ENCODE assay signal across 8 mouse cellular contexts in genomic region chr9:56075264-56075663, GRCm38 (mm10). TPM values are rescaled to one million over a fixed set of nuclear protein-coding genes. Genes with fewer than 3 reads are reported as not detected.
DNase-seq lines count a peak whose midpoint lies in the region; ATAC-seq and TF ChIP-seq lines count a peak whose summit lies in the region.

No protein-coding gene starts in this region.

- peak; percentile 62 for DNase-seq in brain, embryonic 18.5 days (ENCODE audit: low read depth, low spot score)
- peak; percentile 59 for DNase-seq in forebrain, embryonic 10.5 days (ENCODE audit: extremely low spot score, low spot score)
- peak; percentile 80 for DNase-seq in kidney, postnatal 10 days
- DNase-seq in liver, embryonic 13.5 days: peak; percentile 19

- peak; percentile 73 for TF ChIP-seq CTCF in ES-Bruce4 (IDR thresholded peaks at IDR 0.05; ENCODE audit: low read depth, low read length)
- peak; percentile 78; the same call in 1 of the 2 replicates for TF ChIP-seq CTCF in testis, adult 2 months (IDR thresholded peaks at IDR 0.05; ENCODE audit: control insufficient read depth, insufficient read depth, insufficient replicate concordance, low read depth, low read length)

- H3K27me3 ChIP-seq in ES-Bruce4 (ENCODE audit: control insufficient read depth, insufficient read depth, low read length, poor library complexity, severe bottlenecking): no peaks in the 10 kb centered on the region
- no peaks in the 10 kb centered on the region for H3K27me3 ChIP-seq in forebrain, embryonic 10.5 days (ENCODE audit: poor library complexity, severe bottlenecking)
- no peaks in the 10 kb centered on the region for H3K27me3 ChIP-seq in heart, embryonic 16.5 days (ENCODE audit: control insufficient read depth, insufficient read depth, low read length)
- H3K27me3 ChIP-seq in liver, embryonic 13.5 days: no peaks in the 10 kb centered on the region
- no peaks in the 10 kb centered on the region for H3K27me3 ChIP-seq in neural tube, embryonic 13.5 days
- H3K27me3 ChIP-seq in testis, adult 2 months (ENCODE audit: control insufficient read depth, insufficient read depth, low read length): no peaks in the 10 kb centered on the region

- no peaks in the 10 kb centered on the region for H3K36me3 ChIP-seq in ES-Bruce4 (ENCODE audit: control insufficient read depth, insufficient read depth, low read length, poor library complexity, severe bottlenecking)
- H3K36me3 ChIP-seq in forebrain, embryonic 10.5 days (replicated peaks): peaks cover 35% of the 10 kb centered on the region
- H3K36me3 ChIP-seq in heart, embryonic 16.5 days (ENCODE audit: control insufficient read depth, insufficient read depth): 0 out of 2 replicates have a peak, but pooled peaks cover 4% of the 10 kb centered on the region
- no peaks in the 10 kb centered on the region for H3K36me3 ChIP-seq in liver, embryonic 13.5 days
- peaks cover 31% of the 10 kb centered on the region for H3K36me3 ChIP-seq in neural tube, embryonic 13.5 days
- H3K36me3 ChIP-seq in testis, adult 2 months (ENCODE audit: control insufficient read depth, insufficient read depth, low read length): no peaks in the 10 kb centered on the region; the same call in 1 of the 2 replicates

- H3K27ac ChIP-seq in ES-Bruce4 (ENCODE audit: insufficient read depth, low read length): peak overlapping the region; percentile 89
- peak overlapping the region; percentile 62 for H3K27ac ChIP-seq in forebrain, embryonic 10.5 days
- H3K27ac ChIP-seq in heart, embryonic 16.5 days (ENCODE audit: low read length): peak overlapping the region; percentile 77
- 0 out of 2 replicates have a peak overlapping the region, but pooled peaks have one; percentile 6 for H3K27ac ChIP-seq in liver, embryonic 13.5 days
- peak overlapping the region; percentile 71 for H3K27ac ChIP-seq in neural tube, embryonic 13.5 days (replicated peaks)
- peak overlapping the region; percentile 68 for H3K27ac ChIP-seq in testis, adult 2 months (ENCODE audit: control insufficient read depth, insufficient read depth, low read depth, low read length)

- ATAC-seq in heart, embryonic 16.5 days (replicated peaks; ENCODE audit: extremely low read depth, insufficient read depth, low FRiP score): peak; percentile 78
- ATAC-seq in liver, embryonic 13.5 days (ENCODE audit: low read depth): peak; percentile 45; the same call in 1 of the 2 replicates
- ATAC-seq in neural tube, embryonic 13.5 days (ENCODE audit: low read depth): peak; percentile 82

- TF ChIP-seq EP300 in ES-Bruce4 (IDR thresholded peaks at IDR 0.05; ENCODE audit: insufficient read depth, low read depth, low read length): no peak

- no peak overlapping the region for H3K4me2 ChIP-seq in heart, embryonic 16.5 days (ENCODE audit: low read depth, low read length)
- H3K4me2 ChIP-seq in liver, embryonic 13.5 days: no peak overlapping the region
- no peak overlapping the region for H3K4me2 ChIP-seq in neural tube, embryonic 13.5 days

- H3K9me3 ChIP-seq in ES-Bruce4 (replicated peaks; ENCODE audit: control insufficient read depth, insufficient read depth, low read length, poor library complexity, severe bottlenecking): no peaks in the 10 kb centered on the region
- H3K9me3 ChIP-seq in forebrain, embryonic 10.5 days: no peaks in the 10 kb centered on the region
- no peaks in the 10 kb centered on the region for H3K9me3 ChIP-seq in heart, embryonic 16.5 days (replicated peaks; ENCODE audit: control insufficient read depth, low read length)
- H3K9me3 ChIP-seq in liver, embryonic 13.5 days (replicated peaks): no peaks in the 10 kb centered on the region
- no peaks in the 10 kb centered on the region for H3K9me3 ChIP-seq in neural tube, embryonic 13.5 days

- TF ChIP-seq POLR2A in ES-Bruce4 (IDR thresholded peaks at IDR 0.05; ENCODE audit: insufficient read depth, low read length): no peak
- TF ChIP-seq POLR2A in testis, adult 2 months (IDR thresholded peaks at IDR 0.05; ENCODE audit: control insufficient read depth, low read depth, low read length): no peak

- peaks cover 5% of the 10 kb centered on the region for H3K4me1 ChIP-seq in ES-Bruce4 (ENCODE audit: control insufficient read depth, insufficient read depth, low read length)
- H3K4me1 ChIP-seq in forebrain, embryonic 10.5 days: peaks cover 18% of the 10 kb centered on the region
- peaks cover 16% of the 10 kb centered on the region for H3K4me1 ChIP-seq in heart, embryonic 16.5 days (ENCODE audit: control insufficient read depth, insufficient read depth, low read length)
- peaks cover 11% of the 10 kb centered on the region for H3K4me1 ChIP-seq in liver, embryonic 13.5 days (replicated peaks)
- H3K4me1 ChIP-seq in neural tube, embryonic 13.5 days (replicated peaks): peaks cover 20% of the 10 kb centered on the region
- peaks cover 15% of the 10 kb centered on the region for H3K4me1 ChIP-seq in testis, adult 2 months (ENCODE audit: control insufficient read depth, insufficient read depth, low read length)

- WGBS in forebrain, embryonic 10.5 days: 10% methylated on average over 4 of the region's 4 CpGs
- 7% methylated on average over 4 of the region's 4 CpGs for WGBS in heart, embryonic 16.5 days
- 6% methylated on average over 4 of the region's 4 CpGs for WGBS in liver, embryonic 13.5 days (ENCODE audit: insufficient replicate concordance)
- 4% methylated on average over 4 of the region's 4 CpGs for WGBS in neural tube, embryonic 13.5 days

- peak overlapping the region; percentile 82 for H3K4me3 ChIP-seq in ES-Bruce4 (ENCODE audit: low read depth, low read length)
- H3K4me3 ChIP-seq in forebrain, embryonic 10.5 days: no peak overlapping the region
- H3K4me3 ChIP-seq in heart, embryonic 16.5 days (ENCODE audit: low read length): no peak overlapping the region
- H3K4me3 ChIP-seq in liver, embryonic 13.5 days (replicated peaks): no peak overlapping the region
- no peak overlapping the region for H3K4me3 ChIP-seq in neural tube, embryonic 13.5 days
- no peak overlapping the region for H3K4me3 ChIP-seq in testis, adult 2 months (ENCODE audit: control insufficient read depth, low read depth, low read length)

- H3K9ac ChIP-seq in ES-Bruce4 (ENCODE audit: low read depth, poor library complexity, severe bottlenecking): peak overlapping the region; percentile 30
- no peak overlapping the region for H3K9ac ChIP-seq in heart, embryonic 16.5 days (ENCODE audit: low read length)
- H3K9ac ChIP-seq in liver, embryonic 13.5 days: no peak overlapping the region
- H3K9ac ChIP-seq in neural tube, embryonic 13.5 days: no peak overlapping the region

RNA-seq across cellular contexts. Expression of gene Pstpip1, which starts 14.5 kb away (rescaled TPM):
- polyA plus RNA-seq in ES-Bruce4 (2011; ENCODE audit: insufficient read depth, insufficient read length, low read depth, missing spikeins): 3.5 and 5.2 TPM in 2 replicates
- polyA plus RNA-seq in forebrain, embryonic 10.5 days (2016; fragmentation: Nextera tagmentation; extraction: Ambion mirVana): 0.38 and 0.68 TPM in 2 replicates
- 3.6 and 6.2 TPM in 2 replicates for polyA plus RNA-seq in heart, embryonic 16.5 days (2015; fragmentation: Nextera tagmentation; extraction: Ambion mirVana)
- 2.8 TPM in 2 replicates for polyA plus RNA-seq in liver, embryonic 13.5 days (2015; fragmentation: Nextera tagmentation; extraction: Ambion mirVana)
- polyA plus RNA-seq in neural tube, embryonic 13.5 days (2015; fragmentation: Nextera tagmentation; extraction: Ambion mirVana): 0.87 and 1.1 TPM in 2 replicates
- 3.6 and 4.8 TPM in 2 replicates for polyA plus RNA-seq in testis, adult 2 months (2012; rRNA removed)

RNA-seq across cellular contexts. Expression of gene Rcn2, which starts 33.6 kb away (rescaled TPM):
- polyA plus RNA-seq in ES-Bruce4 (2011; ENCODE audit: insufficient read depth, insufficient read length, low read depth, missing spikeins): 72.3 and 82.3 TPM in 2 replicates
- 273 and 288 TPM in 2 replicates for polyA plus RNA-seq in forebrain, embryonic 10.5 days (2016; fragmentation: Nextera tagmentation; extraction: Ambion mirVana)
- polyA plus RNA-seq in heart, embryonic 16.5 days (2015; fragmentation: Nextera tagmentation; extraction: Ambion mirVana): 119 and 129 TPM in 2 replicates
- polyA plus RNA-seq in liver, embryonic 13.5 days (2015; fragmentation: Nextera tagmentation; extraction: Ambion mirVana): 36.7 and 39.9 TPM in 2 replicates
- polyA plus RNA-seq in neural tube, embryonic 13.5 days (2015; fragmentation: Nextera tagmentation; extraction: Ambion mirVana): 261 and 281 TPM in 2 replicates
- 18.3 and 18.6 TPM in 2 replicates for polyA plus RNA-seq in testis, adult 2 months (2012; rRNA removed)

Comparison
In these comparisons a context has a peak if more than half of its experiments do, and no peak if none do; other contexts are left out.
1. H3K27ac ChIP-seq: peak in every context shown above with its lines; median percentile 89 in ES-Bruce4; 77 in heart, embryonic 16.5 days; 71 in neural tube, embryonic 13.5 days; 68 in testis, adult 2 months; 62 in forebrain, embryonic 10.5 days; 6 in liver, embryonic 13.5 days.
2. DNase-seq: peak in every context shown above with its lines; median percentile 80 in kidney, postnatal 10 days; 62 in brain, embryonic 18.5 days; 59 in forebrain, embryonic 10.5 days; 19 in liver, embryonic 13.5 days.